Mouse (Mus musculus): Measurements from ENCODE around the gene Gm20388. TPM values are rescaled to one million over a fixed set of nuclear protein-coding genes. Genes with fewer than 3 reads are reported as not detected.

Gene Gm20388
- polyA plus RNA-seq, 1 experiment, result not detected

GRCm38 (mm10) chr8:120370461-120370860 lies 459.8 kb downstream of the Gm20388 start:
- peaks cover 47% of the 10 kb centered on the region for H3K4me1 ChIP-seq (ENCODE audit: control insufficient read depth, insufficient read depth, low read length)
- H3K4me3 ChIP-seq (ENCODE audit: insufficient read depth, low read depth, low read length), result no peak overlapping the region
- no peak overlapping the region for H3K27ac ChIP-seq (ENCODE audit: insufficient read depth, low read depth, low read length)
- WGBS, result 78% methylated on average over 4 of the region's 4 CpGs
- no peak for TF ChIP-seq POLR2A (IDR thresholded peaks at IDR 0.05; ENCODE audit: insufficient read depth, low read depth, low read length)

DNA sequence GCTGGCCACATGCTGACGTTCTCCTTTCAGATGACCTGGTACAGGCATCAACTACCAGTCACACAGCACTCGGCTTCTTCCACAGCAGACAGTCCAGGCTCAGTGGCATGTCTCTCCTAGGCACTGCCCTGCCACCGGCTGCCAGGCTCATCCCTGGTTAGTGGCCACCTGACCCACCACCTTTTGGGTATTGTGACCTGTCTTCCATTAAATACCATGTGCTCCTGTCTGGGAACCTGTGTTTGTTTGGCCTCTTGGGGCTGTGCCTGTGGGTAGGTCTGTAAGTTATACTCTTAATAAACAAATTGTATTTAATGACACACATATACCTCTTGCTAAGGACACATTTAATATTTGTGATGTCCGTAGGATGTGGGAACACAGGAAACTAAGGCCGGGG lies 460.5 kb downstream of the Gm20388 start:
- TF ChIP-seq CTCF (IDR thresholded peaks at IDR 0.05; ENCODE audit: insufficient read depth, low read depth, low read length), result no peak
- TF ChIP-seq POLR2A (IDR thresholded peaks at IDR 0.05; ENCODE audit: insufficient read depth, low read depth, low read length), result no peak
- Histone ChIP-seq H3K4me3 (ENCODE audit: insufficient read depth, low read depth, low read length) (no peak overlapping the region), H3K4me1 (ENCODE audit: control insufficient read depth, insufficient read depth, low read length) (peaks cover 47% of the 10 kb centered on the region), H3K27ac (ENCODE audit: insufficient read depth, low read depth, low read length) (no peak overlapping the region)
- 93% methylated on average over 5 of the region's 5 CpGs for WGBS

DNA sequence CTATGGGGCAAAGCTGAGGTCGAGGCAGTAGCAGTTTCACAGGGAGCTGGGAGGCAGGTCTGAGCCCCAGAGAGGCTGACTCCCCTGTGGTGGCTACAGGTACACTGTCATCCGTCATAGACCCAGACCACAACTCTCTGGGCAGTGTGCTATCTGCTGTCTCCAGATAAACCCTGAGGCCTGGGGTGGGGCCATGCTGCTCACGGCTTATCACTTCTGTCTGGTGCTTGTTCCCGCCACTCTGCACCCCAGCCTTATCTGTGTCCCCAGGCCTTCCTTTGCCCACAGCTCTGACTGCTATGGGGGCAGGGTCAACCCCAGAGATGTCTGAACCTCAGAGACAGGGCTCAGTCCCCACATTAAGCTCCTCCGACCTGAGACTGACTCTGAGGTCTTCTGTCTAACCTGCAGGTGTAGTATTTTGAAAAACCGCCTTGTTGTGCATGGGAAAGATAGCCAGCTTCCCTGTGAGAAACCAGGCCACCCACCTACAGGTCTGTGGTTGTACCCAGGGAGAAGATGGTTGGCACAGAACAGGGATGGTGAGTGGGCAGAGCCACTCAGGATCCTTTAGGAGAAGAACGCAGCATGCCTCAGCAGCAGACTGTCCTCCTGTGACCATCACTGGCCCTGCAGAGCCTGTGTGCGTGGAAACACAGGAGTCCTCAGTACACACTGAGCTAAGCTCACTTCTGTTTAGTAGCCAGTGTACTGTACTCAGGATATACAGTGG lies 461.2 kb downstream of the Gm20388 start:
- no peak overlapping the region for H3K27ac ChIP-seq (ENCODE audit: insufficient read depth, low read depth, low read length)
- peaks cover 50% of the 10 kb centered on the region for H3K4me1 ChIP-seq (ENCODE audit: control insufficient read depth, insufficient read depth, low read length)
- H3K4me3 ChIP-seq (ENCODE audit: insufficient read depth, low read depth, low read length), result no peak overlapping the region
- TF ChIP-seq CTCF (IDR thresholded peaks at IDR 0.05; ENCODE audit: insufficient read depth, low read depth, low read length) (no peak), POLR2A (IDR thresholded peaks at IDR 0.05; ENCODE audit: insufficient read depth, low read depth, low read length) (no peak)
- 91% methylated on average over 8 of the region's 8 CpGs for WGBS

DNA sequence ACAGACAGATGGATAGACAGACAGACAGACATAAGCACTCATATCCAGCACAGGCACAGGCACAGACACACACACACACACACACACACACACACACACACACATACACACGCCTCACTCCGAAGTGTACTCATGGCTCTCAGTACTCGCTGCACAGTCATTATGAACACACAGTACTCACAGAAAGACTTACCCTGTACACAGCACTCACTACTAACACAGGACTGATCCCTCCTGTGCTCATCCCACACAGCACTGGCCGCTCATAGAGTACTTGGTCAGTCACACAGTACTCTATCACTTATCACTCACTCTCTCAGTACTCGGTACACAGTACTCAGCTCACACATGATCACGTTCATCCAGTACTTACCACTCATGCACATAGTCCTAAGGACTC lies 462.0 kb downstream of the Gm20388 start:
- Histone ChIP-seq H3K4me1 (ENCODE audit: control insufficient read depth, insufficient read depth, low read length) (peaks cover 51% of the 10 kb centered on the region), H3K4me3 (ENCODE audit: insufficient read depth, low read depth, low read length) (no peak overlapping the region), H3K27ac (ENCODE audit: insufficient read depth, low read depth, low read length) (no peak overlapping the region)
- 96% methylated on average over 6 of the region's 6 CpGs for WGBS
- TF ChIP-seq CTCF (IDR thresholded peaks at IDR 0.05; ENCODE audit: insufficient read depth, low read depth, low read length) (no peak), POLR2A (IDR thresholded peaks at IDR 0.05; ENCODE audit: insufficient read depth, low read depth, low read length) (no peak)

DNA sequence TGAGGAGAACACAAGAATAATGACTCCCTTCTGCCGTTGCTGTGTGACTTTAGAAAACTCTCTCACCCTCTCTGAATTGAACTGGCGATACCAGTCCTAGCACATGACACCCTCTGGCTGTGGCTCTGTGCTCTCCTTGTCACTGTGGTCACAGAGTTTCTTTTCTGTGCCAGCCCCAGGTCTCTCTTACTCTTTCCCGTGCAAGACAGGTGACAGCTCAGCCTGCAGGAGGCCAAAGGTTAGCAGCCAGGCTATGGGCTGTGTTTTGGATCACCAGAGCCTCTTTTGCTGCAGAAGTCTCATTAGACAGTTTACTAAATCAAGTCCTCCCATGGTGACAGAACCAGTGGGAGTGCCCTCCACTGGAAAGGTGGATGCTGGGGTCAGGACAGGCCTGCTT lies 463.0 kb downstream of the Gm20388 start:
- H3K4me1 ChIP-seq (ENCODE audit: control insufficient read depth, insufficient read depth, low read length), result peaks cover 52% of the 10 kb centered on the region
- WGBS, result 80% methylated on average over 3 of the region's 3 CpGs
- no peak overlapping the region for H3K4me3 ChIP-seq (ENCODE audit: insufficient read depth, low read depth, low read length)
- TF ChIP-seq POLR2A (IDR thresholded peaks at IDR 0.05; ENCODE audit: insufficient read depth, low read depth, low read length) (no peak), CTCF (IDR thresholded peaks at IDR 0.05; ENCODE audit: insufficient read depth, low read depth, low read length) (no peak)
- no peak overlapping the region for H3K27ac ChIP-seq (ENCODE audit: insufficient read depth, low read depth, low read length)

DNA sequence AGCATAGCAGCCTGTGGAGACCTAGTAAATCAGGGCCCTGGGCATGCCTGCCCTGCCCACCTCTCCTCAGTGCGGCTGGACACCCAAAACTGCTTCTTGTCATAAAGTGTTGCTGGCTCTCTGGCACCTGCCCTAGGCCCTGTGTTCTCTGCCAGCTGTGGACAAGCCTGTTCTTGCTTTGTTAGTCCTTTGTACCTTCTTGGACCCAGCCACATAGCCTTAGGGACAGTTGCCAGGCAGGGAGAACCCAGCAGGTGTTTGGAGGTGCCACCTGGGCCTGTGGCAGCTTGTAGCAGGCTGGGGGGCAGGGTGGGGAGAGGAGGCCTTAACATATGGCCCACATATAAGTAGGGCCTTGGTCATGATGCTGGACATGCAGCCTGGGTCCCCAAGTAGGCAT lies 463.4 kb downstream of the Gm20388 start:
- Histone ChIP-seq H3K4me3 (ENCODE audit: insufficient read depth, low read depth, low read length) (no peak overlapping the region), H3K4me1 (ENCODE audit: control insufficient read depth, insufficient read depth, low read length) (peaks cover 49% of the 10 kb centered on the region), H3K27ac (ENCODE audit: insufficient read depth, low read depth, low read length) (no peak overlapping the region)
- 87% methylated on average over 1 of the region's 1 CpGs for WGBS
- TF ChIP-seq POLR2A (IDR thresholded peaks at IDR 0.05; ENCODE audit: insufficient read depth, low read depth, low read length) (no peak), CTCF (IDR thresholded peaks at IDR 0.05; ENCODE audit: insufficient read depth, low read depth, low read length) (no peak)

DNA sequence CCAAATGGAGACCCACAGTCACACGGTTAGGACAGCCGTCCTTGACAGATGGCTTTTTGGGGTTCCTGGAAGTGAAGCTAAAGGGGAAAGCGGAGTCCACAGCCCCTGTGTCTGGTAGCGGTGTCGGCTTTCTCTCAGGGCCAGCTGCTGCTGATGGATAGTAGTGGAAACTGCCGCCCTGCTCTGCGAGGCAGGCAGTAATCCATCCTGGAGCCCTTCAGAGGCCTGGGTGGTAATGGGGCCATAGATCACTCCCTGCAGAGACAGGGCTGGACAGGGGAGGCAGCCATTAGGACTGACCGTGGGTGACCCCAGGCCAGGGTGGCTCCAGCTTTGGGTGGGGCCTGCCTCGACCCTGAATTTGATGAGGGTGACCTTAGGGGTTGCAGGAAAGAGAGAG lies 463.9 kb downstream of the Gm20388 start:
- H3K4me3 ChIP-seq (ENCODE audit: insufficient read depth, low read depth, low read length), result no peak overlapping the region
- no peak overlapping the region for H3K27ac ChIP-seq (ENCODE audit: insufficient read depth, low read depth, low read length)
- TF ChIP-seq CTCF (IDR thresholded peaks at IDR 0.05; ENCODE audit: insufficient read depth, low read depth, low read length) (no peak), POLR2A (IDR thresholded peaks at IDR 0.05; ENCODE audit: insufficient read depth, low read depth, low read length) (no peak)
- H3K4me1 ChIP-seq (ENCODE audit: control insufficient read depth, insufficient read depth, low read length), result peaks cover 45% of the 10 kb centered on the region
- 82% methylated on average over 9 of the region's 9 CpGs for WGBS

GRCm38 (mm10) chr8:120375170-120375569 lies 464.5 kb downstream of the Gm20388 start:
- 72% methylated on average over 5 of the region's 5 CpGs for WGBS
- TF ChIP-seq CTCF (IDR thresholded peaks at IDR 0.05; ENCODE audit: insufficient read depth, low read depth, low read length), result no peak
- no peak for TF ChIP-seq POLR2A (IDR thresholded peaks at IDR 0.05; ENCODE audit: insufficient read depth, low read depth, low read length)
- Histone ChIP-seq H3K27ac (ENCODE audit: insufficient read depth, low read depth, low read length) (no peak overlapping the region), H3K4me3 (ENCODE audit: insufficient read depth, low read depth, low read length) (no peak overlapping the region), H3K4me1 (ENCODE audit: control insufficient read depth, insufficient read depth, low read length) (peaks cover 43% of the 10 kb centered on the region)

DNA sequence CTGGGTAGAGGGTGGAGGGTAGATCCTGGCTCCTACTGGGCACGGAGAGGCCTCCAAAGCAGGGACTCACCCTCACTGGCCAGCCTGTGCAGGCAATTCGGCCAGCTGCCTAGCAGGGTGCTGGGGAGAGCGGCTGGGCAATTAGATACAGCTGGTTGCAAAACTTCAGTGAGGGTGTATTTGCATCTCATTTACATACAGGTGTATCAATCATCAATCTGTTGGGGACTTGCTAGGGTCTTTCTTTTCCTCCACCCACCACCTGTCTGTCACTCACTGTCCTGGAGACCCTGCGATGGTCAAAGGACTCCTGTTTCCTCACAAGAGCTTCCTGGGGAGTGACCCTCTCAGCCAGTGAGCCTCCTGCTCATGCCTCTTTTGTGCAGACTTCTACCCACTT lies 465.6 kb downstream of the Gm20388 start:
- H3K4me1 ChIP-seq (ENCODE audit: control insufficient read depth, insufficient read depth, low read length), result peaks cover 43% of the 10 kb centered on the region
- no peak overlapping the region for H3K27ac ChIP-seq (ENCODE audit: insufficient read depth, low read depth, low read length)
- WGBS, result 76% methylated on average over 4 of the region's 4 CpGs

More for the DNA sequence above, 465.6 kb downstream of the Gm20388 start:
- TF ChIP-seq CTCF (IDR thresholded peaks at IDR 0.05; ENCODE audit: insufficient read depth, low read depth, low read length), result no peak
- H3K4me3 ChIP-seq (ENCODE audit: insufficient read depth, low read depth, low read length), result no peak overlapping the region

All from olfactory bulb, adult 2 months (tissue).